Mouse (Mus musculus) layer of hippocampus, adult 2 months (tissue): Measurements from ENCODE around the gene Cideb. TPM values are rescaled to one million over a fixed set of nuclear protein-coding genes. Genes with fewer than 3 reads are reported as not detected.

ENCODE experiments used
- DNase-seq, 2 experiments: peaks; one replicate each; pipeline ENCODE4 v3.0.0; 2022; ENCODE audit warnings: low spot score in 2 of 2
- H3K27ac ChIP-seq: fragments of 200-600 bp; 2 replicates; pipeline ENCODE4 v1.8.1; 2022
- H3K4me3 ChIP-seq: fragments of 200-600 bp; 2 replicates; pipeline ENCODE4 v1.8.1; 2022; ENCODE audit warnings: mild to moderate bottlenecking
- CTCF ChIP-seq: fragments of 200-600 bp; conservative IDR thresholded peaks from 2 replicates; pipeline ENCODE4 v1.8.1; 2022; ENCODE audit warnings: antibody characterized with exemption, mild to moderate bottlenecking, moderate library complexity
- total RNA-seq, 2 experiments: library from RNA; stranded (reverse); gene quantifications; 2 replicates each; pipeline ENCODE4 v1.2.3; 2021

Cideb gene
- total RNA-seq, 2 experiments from 2014 or later: 1.4 to 1.6 TPM

- Histone ChIP-seq H3K27ac (no peak overlapping the region), H3K4me3 (no peak overlapping the region)
- no peak for TF ChIP-seq CTCF
- no peak for DNase-seq
These were observed 692 bp downstream of the Cideb start for GRCm38 (mm10) chr14:55757566-55757965.

DNA sequence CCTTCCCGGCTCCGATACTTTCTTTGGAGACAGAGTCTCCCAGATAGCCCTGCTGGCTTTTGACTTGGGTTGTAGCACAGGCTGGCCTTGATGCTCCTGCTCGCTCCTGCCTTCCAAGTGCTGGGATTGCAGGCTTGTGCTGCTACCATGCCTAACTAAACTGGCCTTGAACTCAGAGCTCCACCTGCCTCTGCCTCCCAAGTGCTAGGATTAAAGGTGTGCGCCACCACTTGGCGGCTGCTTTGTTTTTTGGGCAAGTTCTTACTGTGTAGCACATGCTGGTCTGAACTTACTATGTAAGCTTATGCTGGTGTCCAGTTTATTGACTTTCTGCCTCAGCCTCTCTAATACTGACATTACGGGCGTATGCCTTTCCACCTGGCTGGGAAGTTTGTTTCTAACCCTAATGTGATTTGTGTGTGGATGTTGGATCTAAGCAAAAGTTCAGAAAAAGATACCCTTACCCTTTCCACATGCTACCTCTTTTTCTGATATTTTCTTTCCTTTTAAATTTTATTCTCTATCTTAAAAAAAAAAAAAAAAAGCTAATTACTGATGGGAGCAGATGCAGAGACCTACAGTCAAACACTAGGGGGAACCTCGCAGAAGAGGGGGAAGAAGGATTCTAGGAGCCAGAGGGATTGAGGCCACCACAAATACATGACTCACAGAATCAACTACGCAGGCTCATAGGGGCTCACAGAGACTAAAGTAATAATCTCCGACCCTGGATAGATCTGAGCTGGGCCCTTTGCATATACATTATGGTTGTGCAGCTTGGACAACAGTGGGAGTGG is 11.0 kb downstream of the Cideb start:
- TF ChIP-seq CTCF: peak; percentile 43
- no peak overlapping the region for H3K27ac ChIP-seq
- DNase-seq: no peak
- no peak overlapping the region; the same call in 1 of the 2 replicates for H3K4me3 ChIP-seq

DNA sequence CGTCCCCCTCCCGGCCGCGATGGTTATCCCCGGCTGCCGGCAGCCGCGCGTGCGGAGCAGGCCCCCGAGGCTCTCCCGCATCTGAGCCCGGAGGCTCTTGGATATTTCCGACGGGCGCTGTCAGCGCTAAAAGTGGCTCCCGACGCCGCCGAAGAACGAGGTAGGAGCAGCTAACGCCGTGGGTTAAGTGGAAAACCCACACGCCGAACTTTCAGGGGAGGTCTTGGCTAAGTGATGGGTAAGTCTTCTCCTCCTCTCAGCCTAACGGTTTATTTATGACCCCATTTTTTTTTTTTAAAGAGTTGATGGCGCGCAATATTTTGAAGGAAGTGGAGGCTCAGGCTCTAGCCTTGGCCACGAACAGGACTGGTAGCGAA is 12.4 kb downstream of the Cideb start:
- Histone ChIP-seq H3K27ac (peak overlapping the region; percentile 78), H3K4me3 (peak overlapping the region; percentile 67)
- no peak for DNase-seq
- TF ChIP-seq CTCF: no peak

DNA sequence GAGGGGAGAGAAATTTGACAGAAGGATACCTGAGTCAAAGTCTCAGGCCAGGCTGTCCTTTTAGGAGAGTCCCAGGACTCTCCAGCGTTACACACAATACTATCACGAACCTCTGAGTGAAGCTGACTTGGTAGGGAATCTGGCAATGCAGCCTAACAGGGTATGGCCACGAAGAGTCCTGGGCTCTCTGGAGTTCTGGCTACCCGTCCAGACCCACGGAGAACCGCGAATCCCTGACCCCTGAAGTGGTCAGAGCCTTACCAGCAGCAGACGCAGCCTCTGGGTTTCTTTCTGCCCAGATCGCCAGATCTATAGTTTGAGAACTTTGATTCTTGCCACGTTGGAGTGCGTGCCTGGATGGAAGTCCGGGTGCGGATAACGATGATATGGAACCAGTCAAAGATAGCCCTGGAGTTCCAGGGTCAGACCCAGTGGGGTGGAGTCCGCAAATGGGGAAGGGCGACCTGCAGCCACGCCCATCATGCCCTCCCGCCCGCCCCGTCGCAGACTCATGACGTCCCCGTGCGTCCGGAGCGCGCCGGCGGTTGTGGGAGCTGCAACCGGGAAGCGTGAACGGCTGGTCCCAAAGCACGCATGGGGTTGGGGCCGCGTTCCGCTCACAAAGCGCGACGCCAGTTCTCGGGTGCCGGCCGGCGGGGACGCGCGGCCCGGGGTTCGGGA is 12.9 kb downstream of the Cideb start, which contains the start of the genes Dhrs1 and Nop9:
Gene Dhrs1, minus strand, starts transcription at position 511 of the 681 bp plus-strand sequence.
Gene Nop9, plus strand, starts transcription at position 514 of the 681 bp plus-strand sequence.
- Histone ChIP-seq H3K4me3 (peak within 1 kb of the TSS; percentile 67), H3K27ac (peak within 1 kb of the TSS; percentile 78)
- DNase-seq: peak; percentile 84 to 89
- peak; percentile 35 for TF ChIP-seq CTCF

- H3K4me3 ChIP-seq: no peak overlapping the region
- DNase-seq: peak; percentile 81 to 92
- peak; percentile 99 for TF ChIP-seq CTCF
- H3K27ac ChIP-seq: no peak overlapping the region
These were observed 14.5 kb downstream of the Cideb start for GRCm38 (mm10) chr14:55743711-55744110.

DNA sequence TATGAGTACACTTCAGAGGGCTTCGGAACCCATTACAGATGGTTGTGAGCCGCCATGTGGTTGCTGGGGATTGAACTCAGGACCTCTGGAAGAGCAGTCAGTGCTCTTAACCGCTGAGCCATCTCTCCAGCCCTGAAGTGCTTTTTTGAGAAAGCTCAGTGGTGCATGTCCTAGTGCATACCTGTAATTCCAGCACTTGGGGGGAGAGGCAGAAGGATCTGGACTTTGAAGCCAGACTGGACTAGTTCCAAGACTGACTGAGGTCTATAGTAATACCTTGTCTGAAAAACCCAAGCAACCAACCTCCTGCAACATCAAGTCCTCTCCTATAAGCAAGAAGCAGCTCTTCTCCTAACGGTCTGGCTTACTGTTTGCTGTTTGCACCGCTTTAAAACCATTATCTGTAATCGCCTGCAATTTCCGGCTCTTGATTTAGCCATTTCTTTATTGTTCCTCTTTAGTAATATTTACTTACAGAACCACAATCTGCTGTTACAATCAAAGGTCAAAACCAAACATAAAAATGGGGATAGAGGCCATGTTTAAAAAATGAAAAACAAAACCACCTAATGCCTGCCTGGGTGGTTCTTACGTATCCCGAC is 21.1 kb downstream of the Cideb start:
- Histone ChIP-seq H3K27ac (no peak overlapping the region), H3K4me3 (no peak overlapping the region)
- no peak for TF ChIP-seq CTCF
- DNase-seq: no peak

GRCm38 (mm10) chr14:55735758-55736157 is 22.5 kb downstream of the Cideb start:
- H3K4me3 ChIP-seq: no peak overlapping the region
- H3K27ac ChIP-seq: no peak overlapping the region
- TF ChIP-seq CTCF: no peak
- no peak for DNase-seq

GRCm38 (mm10) chr14:55735334-55735733 is 22.9 kb downstream of the Cideb start:
- H3K27ac ChIP-seq: no peak overlapping the region
- no peak for TF ChIP-seq CTCF
- no peak for DNase-seq
- no peak overlapping the region for H3K4me3 ChIP-seq

DNA sequence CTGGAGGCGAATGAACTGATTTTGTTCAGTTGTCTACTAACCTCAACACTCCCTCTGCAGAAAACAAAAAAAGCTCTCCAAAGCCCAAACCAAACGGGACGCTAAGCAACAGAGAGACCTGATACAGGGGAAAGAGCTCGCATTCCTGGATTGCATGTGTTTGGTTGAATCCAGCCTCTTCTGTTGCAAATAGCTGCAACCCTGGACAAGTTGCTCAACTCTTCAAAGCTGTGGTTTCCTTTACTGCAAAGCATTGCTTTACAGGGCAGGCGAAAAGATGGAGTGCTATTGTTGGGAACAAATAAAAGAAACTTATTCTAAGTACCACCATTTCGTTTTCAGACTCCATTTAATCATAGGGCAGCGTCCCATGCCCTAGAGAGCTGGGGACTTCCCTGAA is 23.4 kb downstream of the Cideb start:
- Histone ChIP-seq H3K4me3 (no peak overlapping the region), H3K27ac (no peak overlapping the region)
- TF ChIP-seq CTCF: no peak
- DNase-seq: no peak

- no peak overlapping the region for H3K4me3 ChIP-seq
These were observed 24.4 kb downstream of the Cideb start for GRCm38 (mm10) chr14:55733889-55734288.

DNA sequence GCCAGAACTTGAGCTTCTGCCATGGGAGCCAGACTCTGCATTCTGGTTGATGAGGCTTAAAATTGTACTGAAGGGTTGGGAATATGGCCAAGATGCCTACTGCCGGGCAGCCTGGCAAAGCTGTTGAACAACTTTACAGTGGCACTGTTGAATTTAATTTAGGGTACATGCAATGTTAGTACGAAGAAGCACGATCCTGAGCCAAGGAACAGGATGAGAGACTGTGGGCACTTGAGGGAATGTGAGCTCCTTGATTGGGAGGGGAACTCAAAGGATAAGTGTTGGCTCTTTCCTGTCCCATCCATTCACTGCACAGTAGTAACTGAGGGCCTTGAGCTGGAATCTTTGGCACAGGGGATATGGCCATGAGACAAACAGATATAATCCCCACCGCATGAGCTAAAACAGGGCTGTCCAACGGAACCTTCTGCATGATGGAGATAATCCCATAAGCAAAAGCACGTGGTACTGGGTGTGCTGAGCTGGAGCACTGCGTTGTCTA is 27.7 kb downstream of the Cideb start:
- peak; percentile 42 to 59 for DNase-seq
- no peak overlapping the region for H3K4me3 ChIP-seq
- peak overlapping the region; percentile 82 for H3K27ac ChIP-seq
- no peak for TF ChIP-seq CTCF

More at GRCm38 (mm10) chr14:55733889-55734288, 24.4 kb downstream of the Cideb start:
- TF ChIP-seq CTCF: no peak
- no peak overlapping the region for H3K27ac ChIP-seq
- DNase-seq: no peak

- TF ChIP-seq CTCF: no peak
- Histone ChIP-seq H3K4me3 (no peak overlapping the region), H3K27ac (peak overlapping the region; percentile 82)
- no peak for DNase-seq
These were observed 28.1 kb downstream of the Cideb start for GRCm38 (mm10) chr14:55730116-55730515.
